Mouse (Mus musculus) lung, embryonic 14.5 days (tissue): Measurements from ENCODE around the gene Tmem100. TPM values are rescaled to one million over a fixed set of nuclear protein-coding genes. Genes with fewer than 3 reads are reported as not detected.

Experiments
- ATAC-seq: fragments of 200-750 bp; cut with Nextera tagmentation; 2 replicates; pipeline ENCODE4 v1.8.0; 2017; ENCODE audit warnings: mild to moderate bottlenecking, moderate TSS enrichment, moderate library complexity; ENCODE audit not compliant: insufficient read depth
- DNase-seq: peaks from one replicate; pipeline ENCODE4 v3.0.0-alpha.2; 2015
- H3K27ac ChIP-seq: fragments of 300-500 bp; sonication (generic); 2 replicates; pipeline ENCODE4 v1.5.1; 2014; ENCODE audit warnings: low read depth, mild to moderate bottlenecking, moderate library complexity
- H3K27me3 ChIP-seq: fragments of 300-500 bp; sonication (generic); 2 replicates; pipeline ENCODE4 v1.6.1; 2014; ENCODE audit warnings: low read length, control low read depth; ENCODE audit not compliant: insufficient read depth
- H3K36me3 ChIP-seq: fragments of 300-500 bp; sonication (generic); 2 replicates; pipeline ENCODE4 v1.6.1; 2014; ENCODE audit warnings: control low read depth; ENCODE audit not compliant: insufficient read depth
- H3K4me1 ChIP-seq: fragments of 300-500 bp; sonication (generic); 2 replicates; pipeline ENCODE4 v1.6.1; 2014; ENCODE audit warnings: antibody characterized with exemption, control low read depth; ENCODE audit not compliant: insufficient read depth
- H3K4me2 ChIP-seq: fragments of 300-500 bp; sonication (generic); 2 replicates; pipeline ENCODE4 v1.6.1; 2014; ENCODE audit warnings: mild to moderate bottlenecking
- H3K4me3 ChIP-seq: fragments of 300-500 bp; sonication (generic); 2 replicates; pipeline ENCODE4 v1.5.1; 2014; ENCODE audit warnings: low read depth, low read length
- H3K9ac ChIP-seq: fragments of 300-500 bp; sonication (generic); 2 replicates; pipeline ENCODE4 v1.6.1; 2014
- H3K9me3 ChIP-seq: fragments of 300-500 bp; sonication (generic); 2 replicates; pipeline ENCODE4 v1.6.1; 2016; ENCODE audit warnings: low read depth, low read length, control low read depth
- CTCF ChIP-seq: IDR thresholded peaks from 2 replicates; pipeline ENCODE4 v1.5.1; 2016; ENCODE audit warnings: antibody characterized with exemption, low read depth
- WGBS: fragments of 180-500 bp; shearing (Covaris S2); extraction: QIAGEN DNeasy Blood & Tissue Kit; methylation state at CpG from one replicate; pipeline ENCODE4 v1.1.7; 2014; 5-methylcytosine and 5-hydroxymethylcytosine counted together
- polyA plus RNA-seq: library from polyadenylated mRNA; unstranded; fragments of >200 nt; fragmentation: Nextera tagmentation; extraction: Ambion mirVana; gene quantifications from 2 replicates; pipeline ENCODE4 v1.2.1, GENCODE M21; 2014

The Tmem100 gene
- polyA plus RNA-seq, 1 experiment from 2014 or later, result 20.9 TPM

DNA sequence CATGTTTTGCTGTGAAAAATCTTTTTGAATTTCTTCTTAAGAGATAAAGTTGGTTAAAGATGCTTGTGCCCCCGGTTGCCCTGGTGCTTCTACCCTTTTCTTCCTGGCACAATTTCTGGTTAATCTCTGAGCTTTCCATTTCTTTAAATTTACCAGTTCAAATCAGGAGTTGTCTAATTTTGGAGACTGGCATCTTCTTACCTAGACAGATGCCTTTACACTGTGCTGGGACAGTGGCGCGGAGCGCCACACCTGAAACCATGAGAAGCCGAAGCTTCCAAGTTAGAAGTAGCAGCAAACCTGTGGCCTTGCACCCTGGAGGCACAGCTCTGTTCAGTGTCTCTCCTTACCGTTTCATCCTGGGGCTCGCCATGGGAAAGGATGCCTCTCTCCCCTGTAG lies 928 bp downstream of the Tmem100 start:
- no peaks in the 10 kb centered on the region for H3K36me3 ChIP-seq
- H3K27ac ChIP-seq, result no peak overlapping the region
- peak overlapping the region; percentile 67 for H3K4me2 ChIP-seq

DNA sequence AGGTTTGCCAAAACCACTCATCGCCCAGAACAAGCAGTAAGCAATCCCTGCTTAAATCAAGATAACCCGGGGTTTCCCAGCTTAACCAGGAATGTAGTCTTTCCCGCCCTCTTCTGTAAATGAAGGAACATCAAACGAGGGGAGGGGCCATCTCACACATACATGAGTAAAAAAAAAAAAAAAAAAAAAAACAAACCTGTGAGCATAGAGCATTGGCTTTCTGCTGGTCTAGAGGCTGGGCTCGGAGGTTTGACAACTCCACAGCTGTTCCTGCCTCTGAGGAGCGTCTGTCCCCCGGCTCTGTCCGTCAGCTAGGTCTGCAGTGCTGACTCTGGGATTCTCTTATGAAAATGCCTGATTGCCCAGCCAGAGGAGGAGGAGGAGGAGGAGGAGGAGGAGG lies 2.7 kb downstream of the Tmem100 start:
- no peak overlapping the region for H3K27ac ChIP-seq
- DNase-seq, result peak; percentile 54
- no peak for ATAC-seq
- H3K9me3 ChIP-seq, result peaks cover 3% of the 10 kb centered on the region; the same call in 1 of the 2 replicates
- H3K36me3 ChIP-seq, result peaks cover 11% of the 10 kb centered on the region
- peak overlapping the region; percentile 45 for H3K4me3 ChIP-seq
- 9% methylated on average over 8 of the region's 8 CpGs for WGBS
- H3K9ac ChIP-seq, result peak overlapping the region; percentile 2; the same call in 1 of the 2 replicates
- H3K27me3 ChIP-seq, result peaks cover 9% of the 10 kb centered on the region; the same call in 1 of the 2 replicates
- H3K4me1 ChIP-seq, result peaks cover 17% of the 10 kb centered on the region
- TF ChIP-seq CTCF, result no peak
- peak overlapping the region; percentile 67 for H3K4me2 ChIP-seq

More for the DNA sequence above, 928 bp downstream of the Tmem100 start:
- Histone ChIP-seq H3K4me3 (peak overlapping the region; percentile 45), H3K27me3 (peaks cover 9% of the 10 kb centered on the region; the same call in 1 of the 2 replicates), H3K4me1 (peaks cover 19% of the 10 kb centered on the region), H3K9ac (peak overlapping the region; percentile 54), H3K9me3 (no peaks in the 10 kb centered on the region; the same call in 1 of the 2 replicates)
- ATAC-seq, result no peak
- 24% methylated on average over 7 of the region's 7 CpGs for WGBS
- no peak for TF ChIP-seq CTCF
- no peak for DNase-seq

DNA sequence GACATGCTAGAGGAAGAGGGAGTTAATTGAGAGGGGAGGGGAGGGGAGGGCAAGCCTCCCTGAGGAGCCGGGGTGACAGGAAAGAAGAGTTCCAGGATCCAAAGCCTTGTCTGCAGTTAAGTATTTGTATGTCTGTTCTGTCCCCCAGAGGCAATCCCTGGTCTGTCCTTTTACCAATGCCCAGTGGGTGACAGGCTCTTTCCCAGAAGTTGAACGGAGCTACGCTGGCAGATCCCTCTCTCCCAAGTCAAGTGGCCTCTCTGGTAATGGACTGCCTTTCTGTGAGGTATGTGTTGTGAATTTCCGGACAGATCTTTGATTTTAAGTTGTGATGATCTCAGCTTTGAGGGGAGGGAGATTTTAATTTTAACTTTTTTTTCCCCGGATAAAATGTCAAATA lies 3.3 kb downstream of the Tmem100 start:
- no peak for ATAC-seq
- peaks cover 3% of the 10 kb centered on the region; the same call in 1 of the 2 replicates for H3K9me3 ChIP-seq
- H3K27ac ChIP-seq, result no peak overlapping the region
- no peak for TF ChIP-seq CTCF
- peaks cover 17% of the 10 kb centered on the region for H3K4me1 ChIP-seq
- 22% methylated on average over 5 of the region's 5 CpGs for WGBS
- H3K4me3 ChIP-seq, result peak overlapping the region; percentile 45
- no peak for DNase-seq
- H3K27me3 ChIP-seq, result peaks cover 9% of the 10 kb centered on the region; the same call in 1 of the 2 replicates
- H3K4me2 ChIP-seq, result peak overlapping the region; percentile 67
- H3K36me3 ChIP-seq, result peaks cover 11% of the 10 kb centered on the region
- peak overlapping the region; percentile 2; the same call in 1 of the 2 replicates for H3K9ac ChIP-seq

DNA sequence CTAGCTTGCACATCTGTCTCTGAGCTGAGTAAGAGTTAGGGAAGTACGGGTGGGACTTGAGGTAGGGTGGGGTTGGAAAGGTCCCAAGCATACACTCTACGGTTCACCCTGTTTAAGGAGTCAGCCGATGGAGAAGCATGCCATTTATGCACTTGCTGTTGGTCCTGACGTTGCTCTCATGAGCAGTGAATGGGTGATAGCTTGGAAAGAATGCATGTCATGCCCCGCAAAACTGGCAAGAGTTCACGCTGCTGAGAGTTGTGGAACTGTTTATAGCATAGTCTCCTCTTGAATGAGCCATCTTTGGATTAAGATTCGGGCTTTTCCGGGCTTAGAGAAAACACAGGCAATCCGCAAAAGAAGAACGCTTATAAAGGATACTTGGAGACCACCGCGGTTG lies 4.5 kb downstream of the Tmem100 start:
- peaks cover 9% of the 10 kb centered on the region; the same call in 1 of the 2 replicates for H3K27me3 ChIP-seq
- H3K4me2 ChIP-seq, result no peak overlapping the region
- WGBS, result 82% methylated on average over 12 of the region's 12 CpGs
- H3K4me3 ChIP-seq, result no peak overlapping the region
- H3K27ac ChIP-seq, result no peak overlapping the region
- no peak for TF ChIP-seq CTCF
- peaks cover 3% of the 10 kb centered on the region; the same call in 1 of the 2 replicates for H3K9me3 ChIP-seq
- no peak for ATAC-seq
- H3K9ac ChIP-seq, result no peak overlapping the region
- H3K4me1 ChIP-seq, result peaks cover 14% of the 10 kb centered on the region
- DNase-seq, result no peak
- H3K36me3 ChIP-seq, result peaks cover 11% of the 10 kb centered on the region

DNA sequence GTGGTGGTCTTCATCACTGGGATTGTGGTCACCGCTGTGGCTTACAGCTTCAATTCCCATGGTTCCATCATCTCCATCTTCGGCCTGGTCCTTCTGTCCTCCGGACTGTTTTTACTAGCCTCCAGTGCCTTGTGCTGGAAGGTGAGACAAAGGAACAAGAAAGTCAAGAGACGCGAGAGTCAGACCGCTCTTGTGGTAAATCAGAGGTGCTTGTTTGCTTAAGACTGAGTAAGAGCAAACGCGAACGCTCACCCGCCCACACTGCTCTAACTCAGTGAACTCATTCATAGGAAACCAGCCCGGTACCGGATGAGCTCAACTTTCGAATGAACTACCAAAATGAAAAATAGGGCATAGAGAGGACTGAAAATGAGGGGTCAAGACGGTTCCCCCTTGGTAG lies 5.4 kb downstream of the Tmem100 start:
- DNase-seq, result no peak
- H3K4me1 ChIP-seq, result peaks cover 10% of the 10 kb centered on the region; the same call in 1 of the 2 replicates
- WGBS, result 68% methylated on average over 14 of the region's 14 CpGs
- H3K27ac ChIP-seq, result no peak overlapping the region
- H3K27me3 ChIP-seq, result peaks cover 9% of the 10 kb centered on the region; the same call in 1 of the 2 replicates
- H3K4me3 ChIP-seq, result no peak overlapping the region
- no peak overlapping the region for H3K9ac ChIP-seq
- peaks cover 3% of the 10 kb centered on the region; the same call in 1 of the 2 replicates for H3K9me3 ChIP-seq
- 0 out of 2 replicates have a peak, but pooled peaks have one; percentile 1 for TF ChIP-seq CTCF
- ATAC-seq, result peak; percentile 40; the same call in 1 of the 2 replicates
- H3K36me3 ChIP-seq, result peaks cover 11% of the 10 kb centered on the region
- H3K4me2 ChIP-seq, result no peak overlapping the region

DNA sequence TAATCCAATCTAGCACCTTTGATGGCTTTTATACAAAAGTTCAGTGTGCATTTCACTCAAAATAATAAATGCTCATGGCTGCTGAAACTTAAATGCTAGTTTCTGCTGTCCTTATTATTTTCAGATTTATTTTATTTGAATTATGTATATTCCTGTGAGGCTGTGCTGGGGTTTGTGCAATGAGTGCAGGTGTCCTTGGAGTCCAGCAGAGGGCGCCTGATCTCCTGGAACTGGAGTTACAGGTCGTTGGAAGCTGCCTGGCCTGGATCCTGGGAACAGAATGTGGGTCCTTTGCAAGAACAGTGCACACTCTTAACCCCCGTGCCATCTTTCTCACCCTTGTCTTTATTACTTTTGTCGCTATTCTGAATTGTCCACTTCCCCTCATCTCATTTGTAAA lies 6.3 kb downstream of the Tmem100 start:
- peak; percentile 48 for TF ChIP-seq CTCF
- ATAC-seq (no peak), DNase-seq (no peak)
- Histone ChIP-seq H3K27ac (no peak overlapping the region), H3K4me1 (peaks cover 6% of the 10 kb centered on the region; the same call in 1 of the 2 replicates), H3K4me3 (no peak overlapping the region), H3K36me3 (peaks cover 11% of the 10 kb centered on the region), H3K9me3 (peaks cover 3% of the 10 kb centered on the region; the same call in 1 of the 2 replicates), H3K4me2 (no peak overlapping the region), H3K27me3 (peaks cover 7% of the 10 kb centered on the region; the same call in 1 of the 2 replicates), H3K9ac (no peak overlapping the region)
- WGBS, result 92% methylated on average over 4 of the region's 4 CpGs

DNA sequence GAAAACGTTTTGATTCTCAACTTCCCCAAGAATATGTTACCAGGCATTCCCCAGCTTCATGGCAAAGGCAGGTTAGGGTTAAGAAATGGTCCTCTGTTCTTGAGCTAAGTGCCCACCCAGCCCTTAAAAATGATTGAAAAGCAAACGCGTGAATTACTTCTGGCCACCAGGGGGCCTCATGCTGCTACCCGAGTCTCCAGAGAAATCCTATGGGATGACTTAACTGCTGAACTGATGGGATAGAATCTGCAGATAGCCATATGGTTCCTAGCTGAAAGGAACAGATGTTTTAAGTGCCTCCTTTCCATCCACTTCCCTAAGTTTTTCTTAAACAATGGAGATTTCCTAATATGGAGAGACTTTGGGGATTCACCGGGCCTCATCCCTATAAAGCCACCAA lies 7.9 kb downstream of the Tmem100 start:
- no peaks in the 10 kb centered on the region for H3K4me1 ChIP-seq
- H3K4me2 ChIP-seq, result no peak overlapping the region
- no peak overlapping the region for H3K4me3 ChIP-seq
- no peak overlapping the region for H3K27ac ChIP-seq
- no peak overlapping the region for H3K9ac ChIP-seq
- 22% methylated on average over 5 of the region's 5 CpGs for WGBS
- H3K27me3 ChIP-seq, result no peaks in the 10 kb centered on the region
- peaks cover 11% of the 10 kb centered on the region for H3K36me3 ChIP-seq
- TF ChIP-seq CTCF, result peak; percentile 78
- no peak for ATAC-seq
- H3K9me3 ChIP-seq, result peaks cover 3% of the 10 kb centered on the region; the same call in 1 of the 2 replicates
- peak; percentile 88 for DNase-seq
